Mouse (Mus musculus) liver, postnatal 0 days (tissue): ENCODE measurements around the gene Hoxa2. TPM values are rescaled to one million over a fixed set of nuclear protein-coding genes. Genes with fewer than 3 reads are reported as not detected.

Experiments
- ATAC-seq: fragments of 200-750 bp; cut with Nextera tagmentation; 2 replicates; pipeline ENCODE4 v1.8.0; 2017; ENCODE audit warnings: mild to moderate bottlenecking, moderate library complexity
- DNase-seq: peaks from one replicate; pipeline ENCODE4 v3.0.0-alpha.2; 2016
- H3K27ac ChIP-seq: fragments of 300-500 bp; sonication (generic); 2 replicates; pipeline ENCODE4 v1.5.1; 2014; ENCODE audit warnings: antibody characterized with exemption, moderate library complexity, mild to moderate bottlenecking, low read depth
- H3K27me3 ChIP-seq: fragments of 300-500 bp; sonication (generic); 2 replicates; pipeline ENCODE4 v1.6.1; 2014; ENCODE audit warnings: low read length, control low read depth, mixed read lengths; ENCODE audit not compliant: insufficient read depth
- H3K36me3 ChIP-seq: fragments of 300-500 bp; sonication (generic); replicated peaks from 2 replicates; pipeline ENCODE4 v1.6.1; 2014; ENCODE audit warnings: mild to moderate bottlenecking, control low read depth, low read length, moderate library complexity, mixed read lengths; ENCODE audit not compliant: insufficient read depth
- H3K4me1 ChIP-seq: fragments of 300-500 bp; sonication (generic); 2 replicates; pipeline ENCODE4 v1.6.1; 2014; ENCODE audit warnings: antibody characterized with exemption, mild to moderate bottlenecking, control low read depth; ENCODE audit not compliant: insufficient read depth
- H3K4me2 ChIP-seq: fragments of 300-500 bp; sonication (generic); 2 replicates; pipeline ENCODE4 v1.6.1; 2014; ENCODE audit warnings: low read depth, mild to moderate bottlenecking, low read length, moderate library complexity, mixed read lengths
- H3K4me3 ChIP-seq: fragments of 300-500 bp; sonication (generic); 2 replicates; pipeline ENCODE4 v1.5.1; 2014; ENCODE audit warnings: low read depth, low read length
- H3K9ac ChIP-seq: fragments of 300-500 bp; sonication (generic); replicated peaks from 2 replicates; pipeline ENCODE4 v1.6.1; 2014; ENCODE audit warnings: mild to moderate bottlenecking, moderate library complexity
- H3K9me3 ChIP-seq: fragments of 300-500 bp; sonication (generic); 2 replicates; pipeline ENCODE4 v1.6.1; 2016; ENCODE audit warnings: mild to moderate bottlenecking, control low read depth, low read length, mixed read lengths
- CTCF ChIP-seq: sonication (generic); IDR thresholded peaks from 2 replicates; pipeline ENCODE4 v1.5.1; 2016; ENCODE audit warnings: antibody characterized with exemption, low read depth
- EP300 ChIP-seq: IDR thresholded peaks from 2 replicates; pipeline ENCODE4 v1.6.1; 2016; ENCODE audit warnings: antibody characterized with exemption, low read depth, mild to moderate bottlenecking
- WGBS: fragments of 180-500 bp; shearing (Covaris S2); extraction: QIAGEN DNeasy Blood & Tissue Kit; methylation state at CpG from one replicate; pipeline ENCODE4 v1.1.7; 2014; ENCODE audit not compliant: insufficient replicate concordance; 5-methylcytosine and 5-hydroxymethylcytosine counted together
- polyA plus RNA-seq: library from polyadenylated mRNA; unstranded; fragments of >200 nt; fragmentation: Nextera tagmentation; extraction: Ambion mirVana; gene quantifications from 2 replicates; pipeline ENCODE4 v1.2.1, GENCODE M21; 2015

Hoxa2 gene
- polyA plus RNA-seq, 1 experiment from 2014 or later: 0.39 TPM

DNA sequence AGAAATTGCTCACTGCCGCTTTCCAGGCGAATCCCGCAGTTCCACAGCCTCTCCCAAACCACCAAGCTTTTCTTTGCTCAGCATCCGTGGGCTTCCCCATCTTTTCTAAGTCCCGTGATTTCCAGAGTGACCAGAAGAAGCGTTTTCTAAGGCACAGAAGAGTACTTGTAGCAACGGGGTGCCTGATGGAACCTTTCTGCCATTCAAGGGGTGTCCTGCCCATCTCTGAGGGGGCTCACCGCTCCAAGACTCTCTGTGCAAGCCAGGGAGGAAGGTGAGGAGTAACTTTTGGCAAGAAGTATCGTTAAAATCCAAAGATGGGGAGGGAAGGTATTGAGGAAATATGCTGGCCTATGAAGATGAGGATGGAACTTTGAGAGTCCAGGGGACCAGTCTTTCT is 13.2 kb upstream of the Hoxa2 start:
- H3K4me3 ChIP-seq: no peak overlapping the region
- H3K27me3 ChIP-seq: peaks cover 67% of the 10 kb centered on the region
- H3K4me1 ChIP-seq: peaks cover 4% of the 10 kb centered on the region; the same call in 1 of the 2 replicates
- peak overlapping the region; percentile 51 for H3K4me2 ChIP-seq
- TF ChIP-seq EP300 (no peak), CTCF (no peak)
- ATAC-seq (no peak), DNase-seq (no peak)
- WGBS: 30% methylated on average over 9 of the region's 9 CpGs
- H3K9me3 ChIP-seq: no peaks in the 10 kb centered on the region
- H3K9ac ChIP-seq: no peak overlapping the region
- no peaks in the 10 kb centered on the region for H3K36me3 ChIP-seq
- H3K27ac ChIP-seq: no peak overlapping the region

DNA sequence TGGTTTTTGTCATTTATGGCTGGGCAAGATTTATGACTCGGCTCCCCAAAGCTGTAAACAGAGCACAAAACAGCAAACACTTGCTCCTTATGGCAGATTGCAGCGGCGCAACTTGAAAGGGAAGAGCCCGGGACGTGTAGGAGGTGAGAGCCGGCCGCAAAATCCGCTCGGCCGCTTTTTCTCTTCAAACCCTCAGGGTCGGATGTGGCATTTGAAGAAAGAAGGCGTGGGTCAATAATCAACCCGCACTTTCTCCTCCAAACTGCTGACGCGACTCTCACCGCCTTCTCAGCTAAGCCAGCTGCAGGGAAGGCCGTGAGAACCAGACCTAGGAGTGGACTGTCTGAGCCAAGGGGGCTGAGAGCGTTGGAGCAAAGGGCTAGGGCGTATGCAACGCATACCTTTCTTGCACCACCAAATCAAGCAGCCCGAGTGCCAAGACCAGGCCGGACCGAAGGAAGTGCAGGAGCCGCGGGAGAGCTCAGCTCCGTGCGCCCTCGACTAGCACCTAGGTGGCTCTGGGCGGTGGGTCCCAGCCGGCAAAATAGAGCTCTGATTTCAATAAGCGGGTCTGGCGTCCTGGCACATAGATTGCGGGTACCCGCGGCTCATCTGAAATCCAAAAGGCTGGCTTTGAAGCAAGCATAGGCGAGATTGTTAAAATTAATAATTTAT is 12.6 kb upstream of the Hoxa2 start, which contains the start of gene 5730596B20Rik:
5730596B20Rik (plus strand) TSS at position 438 of the 675 bp plus-strand sequence.
- H3K27ac ChIP-seq: 0 out of 2 replicates have a peak within 1 kb of the TSS, but pooled peaks have one; percentile 16
- no peak within 1 kb of the TSS for H3K9ac ChIP-seq
- H3K4me3 ChIP-seq: peak within 1 kb of the TSS; percentile 41
- TF ChIP-seq CTCF (no peak), EP300 (no peak)
- peaks cover 73% of the 10 kb centered on the region for H3K27me3 ChIP-seq
- no peak for ATAC-seq
- H3K4me2 ChIP-seq: peak within 1 kb of the TSS; percentile 51
- DNase-seq: no peak
- H3K9me3 ChIP-seq: no peaks in the 10 kb centered on the region
- 13% methylated on average over 36 of the region's 36 CpGs for WGBS
- H3K36me3 ChIP-seq: no peaks in the 10 kb centered on the region
- H3K4me1 ChIP-seq: peaks cover 8% of the 10 kb centered on the region

DNA sequence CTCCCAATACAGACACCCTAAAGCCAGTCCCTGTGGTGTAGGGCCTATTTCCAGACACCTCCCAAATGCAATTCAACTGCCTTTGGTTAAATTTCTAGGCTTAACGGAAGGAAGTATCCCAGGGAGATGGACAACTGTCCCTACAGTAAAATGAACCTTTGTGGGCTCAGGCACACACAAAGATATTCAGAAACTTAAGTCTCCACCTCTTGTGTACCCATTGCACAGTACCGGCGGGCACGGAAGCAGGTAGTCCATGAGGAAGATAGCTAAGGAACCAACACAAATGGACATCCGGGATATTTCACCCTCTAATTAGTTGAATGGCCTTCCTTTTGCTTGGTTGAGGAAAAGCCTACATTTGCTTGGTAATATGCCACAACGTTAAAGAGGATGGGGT is 11.8 kb upstream of the Hoxa2 start:
- DNase-seq (no peak), ATAC-seq (no peak)
- Histone ChIP-seq H3K9me3 (no peaks in the 10 kb centered on the region), H3K27me3 (peaks cover 76% of the 10 kb centered on the region), H3K4me2 (peak overlapping the region; percentile 51), H3K9ac (no peak overlapping the region), H3K4me3 (peak overlapping the region; percentile 41), H3K4me1 (peaks cover 3% of the 10 kb centered on the region; the same call in 1 of the 2 replicates), H3K27ac (0 out of 2 replicates have a peak overlapping the region, but pooled peaks have one; percentile 16), H3K36me3 (no peaks in the 10 kb centered on the region)
- 12% methylated on average over 6 of the region's 6 CpGs for WGBS
- no peak for TF ChIP-seq CTCF
- no peak for TF ChIP-seq EP300

DNA sequence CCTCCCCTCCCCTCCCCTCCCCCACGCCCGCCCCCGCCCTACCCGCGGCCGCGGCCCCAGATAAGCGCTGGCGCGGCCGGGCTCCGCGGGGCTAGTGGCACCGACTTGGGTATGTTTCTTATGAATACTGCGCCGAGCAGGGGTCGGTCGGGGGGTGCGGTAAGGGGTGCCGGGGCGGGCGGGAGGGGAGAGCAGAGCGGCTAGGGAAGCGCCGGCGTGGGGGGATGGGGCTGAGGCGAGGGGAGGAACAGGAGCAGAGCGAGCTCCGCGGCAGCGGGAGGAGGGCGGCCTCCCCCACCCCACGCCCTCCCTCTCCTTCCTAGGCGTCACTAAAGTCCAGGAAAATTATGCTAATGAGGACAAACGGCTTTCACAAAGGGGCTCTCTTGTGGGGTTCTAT is 11.2 kb upstream of the Hoxa2 start:
- ATAC-seq: peak; percentile 29; the same call in 1 of the 2 replicates
- H3K27me3 ChIP-seq: peaks cover 81% of the 10 kb centered on the region

DNA sequence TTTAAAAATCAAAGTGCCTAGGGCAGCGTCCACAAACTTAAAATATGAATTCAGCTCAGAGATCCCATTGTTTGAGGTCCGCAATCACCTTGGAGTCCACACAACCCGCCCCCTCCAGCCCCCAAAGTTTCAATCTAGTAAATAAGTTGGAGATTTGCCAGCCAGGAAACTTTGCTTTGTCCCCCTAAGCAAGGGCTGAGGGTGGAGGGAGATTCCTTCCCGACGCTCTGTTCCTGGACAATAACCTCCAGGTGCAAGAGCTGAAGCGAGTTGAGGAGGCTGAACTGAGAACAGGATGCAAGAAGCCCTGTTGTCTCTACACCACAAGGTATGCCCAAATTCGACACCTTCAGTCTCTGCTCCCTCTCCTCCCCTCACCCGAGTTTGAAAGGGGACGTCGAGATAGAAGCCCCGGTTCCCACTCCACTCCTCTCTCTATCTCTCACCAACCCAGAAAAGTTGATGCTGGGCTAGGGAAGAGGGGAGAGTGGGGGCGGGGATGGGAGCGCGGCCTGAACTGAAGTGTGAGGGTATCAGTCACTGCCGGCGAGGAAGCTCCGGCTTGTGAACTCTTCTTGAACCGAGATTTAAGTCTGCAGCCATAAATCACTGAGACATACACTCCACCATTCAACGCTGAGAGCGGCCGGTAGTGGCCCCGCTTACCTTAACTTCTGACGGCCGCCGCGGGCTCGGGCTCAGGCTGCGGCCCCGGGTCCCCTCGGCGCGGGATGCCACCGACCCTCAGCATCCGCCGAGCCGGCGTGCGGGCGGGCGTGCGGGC is 10.5 kb upstream of the Hoxa2 start:
- TF ChIP-seq EP300: no peak
- no peak for TF ChIP-seq CTCF
- H3K36me3 ChIP-seq: no peaks in the 10 kb centered on the region
- DNase-seq (no peak), ATAC-seq (0 out of 2 replicates have a peak, but pooled peaks have one; percentile 14)
- H3K4me1 ChIP-seq: peaks cover 3% of the 10 kb centered on the region; the same call in 1 of the 2 replicates
- peak overlapping the region; percentile 78 for H3K27ac ChIP-seq
- H3K4me2 ChIP-seq: peak overlapping the region; percentile 51
- H3K27me3 ChIP-seq: peaks cover 86% of the 10 kb centered on the region
- H3K4me3 ChIP-seq: peak overlapping the region; percentile 41
- WGBS: 10% methylated on average over 40 of the region's 41 CpGs
- H3K9me3 ChIP-seq: no peaks in the 10 kb centered on the region
- H3K9ac ChIP-seq: peak overlapping the region; percentile 30; the same call in 1 of the 2 replicates

More for the DNA sequence above, 11.2 kb upstream of the Hoxa2 start:
- no peak for DNase-seq
- no peaks in the 10 kb centered on the region for H3K9me3 ChIP-seq
- H3K4me1 ChIP-seq: peaks cover 3% of the 10 kb centered on the region; the same call in 1 of the 2 replicates
- peak overlapping the region; percentile 78 for H3K27ac ChIP-seq
- no peaks in the 10 kb centered on the region for H3K36me3 ChIP-seq
- WGBS: under 1% methylated on average over 16 of the region's 35 CpGs
- peak overlapping the region; percentile 30; the same call in 1 of the 2 replicates for H3K9ac ChIP-seq
- H3K4me2 ChIP-seq: peak overlapping the region; percentile 51
- TF ChIP-seq CTCF (no peak), EP300 (no peak)
- H3K4me3 ChIP-seq: peak overlapping the region; percentile 41

DNA sequence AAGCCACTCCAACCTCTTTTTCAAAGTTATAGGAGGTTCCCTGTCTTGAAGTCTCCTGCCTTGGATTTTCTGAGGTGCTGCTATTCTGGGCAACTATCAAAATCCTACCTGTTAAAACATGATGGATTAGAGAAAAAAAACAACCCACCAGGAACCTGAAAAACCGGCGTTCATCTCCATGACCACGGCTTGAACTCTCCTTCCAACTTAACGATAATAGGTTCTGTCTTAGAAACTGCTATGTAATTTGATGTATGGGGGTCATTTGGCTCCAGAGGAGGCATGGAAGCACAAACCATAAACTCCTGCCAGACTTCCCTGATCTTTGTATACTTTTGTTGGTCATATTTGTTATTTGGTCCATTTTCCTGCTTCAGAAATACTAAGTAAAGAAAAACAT is 9.0 kb upstream of the Hoxa2 start:
- H3K27me3 ChIP-seq: peaks cover 86% of the 10 kb centered on the region
- TF ChIP-seq CTCF (no peak), EP300 (no peak)
- H3K27ac ChIP-seq: no peak overlapping the region
- no peak for ATAC-seq
- H3K9ac ChIP-seq: no peak overlapping the region
- H3K9me3 ChIP-seq: no peaks in the 10 kb centered on the region
- peaks cover 3% of the 10 kb centered on the region; the same call in 1 of the 2 replicates for H3K4me1 ChIP-seq
- WGBS: 27% methylated on average over 4 of the region's 4 CpGs
- no peak for DNase-seq
- H3K4me2 ChIP-seq: no peak overlapping the region
- H3K4me3 ChIP-seq: no peak overlapping the region
- no peaks in the 10 kb centered on the region for H3K36me3 ChIP-seq
